Mouse (Mus musculus) embryonic facial prominence, embryonic 13.5 days (tissue): Measurements from ENCODE around the gene Rabac1. TPM values are rescaled to one million over a fixed set of nuclear protein-coding genes. Genes with fewer than 3 reads are reported as not detected.
A peak's percentile ranks its signal among the peaks of the same experiment; 100 is the strongest.

Experiments
- ATAC-seq: fragments of 200-750 bp; cut with Nextera tagmentation; 2 replicates; pipeline ENCODE4 v1.8.0; 2017; ENCODE audit warnings: low read depth; ENCODE audit not compliant: insufficient number of reproducible peaks, insufficient read depth, low FRiP score, low TSS enrichment
- H3K27ac ChIP-seq: fragments of 300-500 bp; sonication (generic); 2 replicates; pipeline ENCODE4 v1.5.1; 2015; ENCODE audit warnings: moderate library complexity, mild to moderate bottlenecking, inconsistent platforms
- H3K27me3 ChIP-seq: fragments of 300-500 bp; sonication (generic); 2 replicates; pipeline ENCODE4 v1.6.1; 2015; ENCODE audit warnings: mild to moderate bottlenecking, inconsistent platforms
- H3K36me3 ChIP-seq: fragments of 300-500 bp; sonication (generic); 2 replicates; pipeline ENCODE4 v1.6.1; 2015; ENCODE audit warnings: mild to moderate bottlenecking, inconsistent platforms
- H3K4me1 ChIP-seq: fragments of 300-500 bp; sonication (generic); 2 replicates; pipeline ENCODE4 v1.6.1; 2015; ENCODE audit warnings: inconsistent platforms
- H3K4me2 ChIP-seq: fragments of 300-500 bp; sonication (generic); 2 replicates; pipeline ENCODE4 v1.6.1; 2015; ENCODE audit warnings: moderate library complexity, mild to moderate bottlenecking, inconsistent platforms
- H3K4me3 ChIP-seq: fragments of 300-500 bp; sonication (generic); 2 replicates; pipeline ENCODE4 v1.5.1; 2015; ENCODE audit warnings: mild to moderate bottlenecking, inconsistent platforms
- H3K9ac ChIP-seq: fragments of 300-500 bp; sonication (generic); 2 replicates; pipeline ENCODE4 v1.6.1; 2015; ENCODE audit warnings: mild to moderate bottlenecking, inconsistent platforms
- H3K9me3 ChIP-seq: fragments of 300-500 bp; sonication (generic); 2 replicates; pipeline ENCODE4 v1.6.1; 2016; ENCODE audit warnings: inconsistent platforms
- WGBS: fragments of 180-500 bp; shearing (Covaris S2); methylation state at CpG from one replicate; pipeline ENCODE4 v1.1.7; 2015; ENCODE audit warnings: mixed read lengths; 5-methylcytosine and 5-hydroxymethylcytosine counted together
- polyA plus RNA-seq: library from polyadenylated mRNA; unstranded; fragments of >200 nt; fragmentation: Nextera tagmentation; extraction: Ambion mirVana; gene quantifications from 2 replicates; pipeline ENCODE4 v1.2.1, GENCODE M21; 2015

The Rabac1 gene
- polyA plus RNA-seq, 1 experiment from 2014 or later, result 141 TPM

- ATAC-seq, result no peak
- no peak overlapping the region for H3K27ac ChIP-seq
- WGBS, result 2% methylated on average over 27 of the region's 30 CpGs
- H3K36me3 ChIP-seq, result no peaks in the 10 kb centered on the region
- H3K4me3 ChIP-seq, result peak overlapping the region; percentile 45
- H3K4me2 ChIP-seq, result peak overlapping the region; percentile 65
- H3K9me3 ChIP-seq, result 0 out of 2 replicates have a peak, but pooled peaks cover 3% of the 10 kb centered on the region
- peaks cover 81% of the 10 kb centered on the region for H3K27me3 ChIP-seq
- H3K4me1 ChIP-seq, result peaks cover 9% of the 10 kb centered on the region; the same call in 1 of the 2 replicates
- peak overlapping the region; percentile 61 for H3K9ac ChIP-seq
Observed at GRCm38 (mm10) chr7:24954450-24954849, 18.1 kb downstream of the Rabac1 start.

GRCm38 (mm10) chr7:24953966-24954365 lies 18.6 kb downstream of the Rabac1 start:
- H3K27ac ChIP-seq, result no peak overlapping the region
- no peaks in the 10 kb centered on the region for H3K36me3 ChIP-seq
- peaks cover 85% of the 10 kb centered on the region for H3K27me3 ChIP-seq
- peaks cover 9% of the 10 kb centered on the region; the same call in 1 of the 2 replicates for H3K4me1 ChIP-seq
- no peak for ATAC-seq
- WGBS, result under 1% methylated on average over 21 of the region's 24 CpGs
- H3K9ac ChIP-seq, result peak overlapping the region; percentile 61
- 0 out of 2 replicates have a peak, but pooled peaks cover 3% of the 10 kb centered on the region for H3K9me3 ChIP-seq
- H3K4me3 ChIP-seq, result peak overlapping the region; percentile 45
- H3K4me2 ChIP-seq, result peak overlapping the region; percentile 65

DNA sequence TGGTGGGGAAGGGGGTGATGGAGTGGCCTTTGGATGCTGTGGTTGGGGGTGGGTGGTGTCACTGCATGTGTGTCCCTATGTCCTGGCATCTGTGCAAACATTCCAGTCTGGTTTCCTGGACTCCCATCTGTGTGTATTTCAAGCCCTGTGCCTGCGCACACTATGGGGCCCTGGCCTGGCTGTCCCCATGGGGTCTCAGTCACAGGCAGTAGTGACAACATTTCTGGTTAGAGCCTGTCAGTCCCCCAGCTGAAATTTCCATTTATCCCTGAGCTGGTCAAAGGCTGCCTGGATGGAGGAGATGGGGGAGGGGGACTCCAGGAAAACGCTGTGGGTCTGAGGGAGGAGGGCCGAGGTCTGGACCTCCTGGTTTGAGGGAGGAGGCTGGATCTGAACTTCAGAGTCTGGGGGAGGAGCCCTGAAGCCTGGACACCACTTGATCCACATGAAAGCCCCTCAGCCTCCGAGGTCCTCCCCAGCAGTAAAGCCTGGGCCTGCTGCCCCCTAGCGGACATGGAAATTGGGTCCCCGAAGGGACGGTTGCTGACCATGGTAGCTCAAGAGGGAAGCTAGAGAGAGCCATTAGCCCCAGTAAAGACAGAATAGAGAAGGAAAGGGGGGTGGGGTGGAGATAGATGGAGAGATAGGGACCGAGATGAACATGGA lies 22.5 kb downstream of the Rabac1 start:
- H3K4me2 ChIP-seq, result no peak overlapping the region
- ATAC-seq, result no peak
- no peaks in the 10 kb centered on the region for H3K9me3 ChIP-seq
- peaks cover 10% of the 10 kb centered on the region; the same call in 1 of the 2 replicates for H3K4me1 ChIP-seq
- 0% methylated on average over 8 of the region's 8 CpGs for WGBS
- H3K9ac ChIP-seq, result no peak overlapping the region
- no peak overlapping the region for H3K4me3 ChIP-seq
- no peak overlapping the region for H3K27ac ChIP-seq
- H3K36me3 ChIP-seq, result no peaks in the 10 kb centered on the region
- H3K27me3 ChIP-seq, result peaks cover 100% of the 10 kb centered on the region

DNA sequence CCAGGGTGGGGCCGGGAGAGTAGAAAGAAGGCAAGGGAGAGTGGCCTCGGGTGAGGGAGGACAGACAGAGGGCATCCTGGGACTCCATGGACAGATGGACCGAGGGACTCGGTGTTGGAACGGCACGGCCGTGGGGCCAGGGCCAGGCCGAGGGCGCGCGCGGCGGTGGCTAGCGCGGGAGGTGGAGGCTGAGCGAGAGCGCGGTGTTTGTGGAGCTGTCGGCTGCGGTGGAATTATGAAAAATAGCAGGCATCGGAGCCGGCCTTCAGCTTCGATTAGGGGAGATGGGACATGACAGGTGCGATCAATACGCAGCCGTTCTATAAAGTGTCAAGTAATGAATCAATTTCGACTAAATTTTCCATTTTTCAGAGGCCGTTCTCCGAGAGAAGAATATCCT lies 23.8 kb downstream of the Rabac1 start:
- Histone ChIP-seq H3K4me3 (no peak overlapping the region), H3K27ac (no peak overlapping the region), H3K9ac (peak overlapping the region; percentile 36; the same call in 1 of the 2 replicates), H3K4me1 (peaks cover 8% of the 10 kb centered on the region; the same call in 1 of the 2 replicates), H3K4me2 (no peak overlapping the region), H3K9me3 (no peaks in the 10 kb centered on the region), H3K27me3 (peaks cover 100% of the 10 kb centered on the region), H3K36me3 (no peaks in the 10 kb centered on the region)
- WGBS, result 2% methylated on average over 28 of the region's 29 CpGs
- no peak for ATAC-seq

DNA sequence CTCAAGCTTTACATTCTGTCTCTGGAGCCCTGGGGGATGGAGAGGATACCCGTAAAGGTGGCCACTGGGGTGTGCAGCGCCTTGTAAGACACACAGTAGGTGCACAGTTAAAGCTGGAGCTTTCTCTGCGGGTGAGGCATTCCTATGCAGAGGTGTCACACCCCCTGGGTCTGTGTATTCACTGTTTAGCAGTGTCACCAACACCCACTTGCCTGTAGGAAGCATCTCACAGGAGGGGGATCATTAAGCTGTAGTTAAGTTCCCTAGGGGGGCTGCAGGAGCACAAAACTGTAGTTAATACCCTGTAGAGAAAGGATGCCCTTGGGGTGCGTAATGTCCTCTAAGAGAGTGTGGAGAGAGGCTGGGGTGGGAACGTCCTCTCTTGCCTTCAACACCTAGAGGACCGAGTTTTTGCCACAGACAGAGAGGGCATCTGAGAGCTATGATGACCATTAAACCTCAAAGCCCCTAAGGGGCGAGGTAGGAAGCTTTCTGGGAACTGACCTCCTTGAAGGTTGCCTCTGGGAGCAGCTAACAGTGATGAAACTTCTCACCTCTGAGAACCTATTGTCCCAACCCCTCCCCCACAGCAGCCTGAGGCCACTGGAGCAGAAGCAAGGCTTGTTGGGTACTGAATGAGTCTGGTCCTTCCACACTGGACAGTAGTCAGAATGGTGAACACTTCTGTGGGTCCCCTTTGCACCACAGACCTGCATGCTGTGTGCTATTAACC lies 25.1 kb downstream of the Rabac1 start:
- no peak overlapping the region for H3K4me2 ChIP-seq
- ATAC-seq, result no peak
- no peak overlapping the region for H3K9ac ChIP-seq
- H3K27me3 ChIP-seq, result peaks cover 100% of the 10 kb centered on the region
- peaks cover 11% of the 10 kb centered on the region for H3K4me1 ChIP-seq
- no peaks in the 10 kb centered on the region for H3K36me3 ChIP-seq
- H3K4me3 ChIP-seq, result no peak overlapping the region
- WGBS, result 3% methylated on average over 7 of the region's 7 CpGs
- H3K9me3 ChIP-seq, result no peaks in the 10 kb centered on the region
- H3K27ac ChIP-seq, result no peak overlapping the region

GRCm38 (mm10) chr7:24944257-24944950 lies 28.1 kb downstream of the Rabac1 start, which contains the start of gene Gm4881:
TSS of gene Gm4881 (minus strand) at chr7:24944494.
- H3K9ac ChIP-seq, result peak within 1 kb of the TSS; percentile 61

DNA sequence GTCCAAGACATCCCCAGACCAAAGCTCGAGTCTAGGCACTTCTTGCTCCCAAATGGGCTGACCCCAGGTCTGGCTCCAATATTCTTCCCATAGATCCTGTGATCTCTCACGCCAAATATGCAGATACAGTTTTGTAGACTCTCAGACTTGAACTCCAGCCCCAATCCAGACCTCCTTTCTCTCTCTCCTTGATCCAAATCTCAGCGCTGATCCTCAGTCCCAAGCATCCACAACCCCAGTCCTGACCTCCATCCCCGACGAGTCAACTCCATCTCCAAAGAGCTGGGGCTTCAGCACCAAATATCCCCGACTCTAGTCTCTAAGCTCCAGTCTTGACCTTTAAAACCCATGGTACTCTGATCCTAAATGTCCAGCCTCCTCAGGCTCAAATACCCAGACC lies 28.9 kb downstream of the Rabac1 start:
- ATAC-seq, result no peak
- 5% methylated on average over 6 of the region's 6 CpGs for WGBS
- Histone ChIP-seq H3K9me3 (no peaks in the 10 kb centered on the region), H3K27me3 (peaks cover 100% of the 10 kb centered on the region), H3K9ac (no peak overlapping the region), H3K4me3 (peak overlapping the region; percentile 45; the same call in 1 of the 2 replicates), H3K4me1 (peaks cover 9% of the 10 kb centered on the region), H3K4me2 (peak overlapping the region; percentile 76; the same call in 1 of the 2 replicates), H3K27ac (no peak overlapping the region), H3K36me3 (no peaks in the 10 kb centered on the region)

More at GRCm38 (mm10) chr7:24944257-24944950, 28.1 kb downstream of the Rabac1 start, which contains the start of gene Gm4881:
- Histone ChIP-seq H3K36me3 (no peaks in the 10 kb centered on the region), H3K4me2 (peak within 1 kb of the TSS; percentile 76), H3K27me3 (peaks cover 100% of the 10 kb centered on the region), H3K9me3 (no peaks in the 10 kb centered on the region), H3K4me1 (peaks cover 11% of the 10 kb centered on the region), H3K4me3 (peak within 1 kb of the TSS; percentile 45), H3K27ac (no peak within 1 kb of the TSS)
- under 1% methylated on average over 68 of the region's 72 CpGs for WGBS
- no peak for ATAC-seq

GRCm38 (mm10) chr7:24931651-24932050 lies 40.9 kb downstream of the Rabac1 start:
- no peaks in the 10 kb centered on the region for H3K9me3 ChIP-seq
- peaks cover 91% of the 10 kb centered on the region for H3K27me3 ChIP-seq
- no peak overlapping the region for H3K27ac ChIP-seq
- H3K4me1 ChIP-seq, result peaks cover 22% of the 10 kb centered on the region
- WGBS, result 1% methylated on average over 15 of the region's 15 CpGs
- peaks cover 9% of the 10 kb centered on the region for H3K36me3 ChIP-seq
- H3K4me2 ChIP-seq, result no peak overlapping the region
- no peak overlapping the region for H3K4me3 ChIP-seq
- H3K9ac ChIP-seq, result no peak overlapping the region
- ATAC-seq, result no peak

DNA sequence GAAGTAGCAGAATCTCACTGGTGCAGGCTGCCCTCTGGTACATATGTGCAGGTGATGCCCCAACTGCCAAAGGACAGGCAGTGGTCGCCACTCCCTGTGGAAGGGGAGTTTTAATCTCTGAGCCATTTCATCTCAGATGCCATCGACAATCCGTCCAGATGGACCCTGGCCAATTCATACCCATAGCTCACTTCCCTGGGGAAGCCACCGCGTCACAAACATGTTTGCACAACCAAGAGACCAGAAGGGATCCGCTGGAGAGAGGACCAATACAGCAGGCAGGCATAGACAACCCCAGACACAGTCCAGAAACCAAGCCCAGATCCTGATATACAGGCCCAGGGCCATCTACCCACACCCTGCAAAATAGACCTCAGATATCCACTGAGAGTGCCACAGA lies 42.1 kb downstream of the Rabac1 start:
- Histone ChIP-seq H3K36me3 (peaks cover 20% of the 10 kb centered on the region), H3K4me1 (peaks cover 22% of the 10 kb centered on the region), H3K4me3 (no peak overlapping the region), H3K9ac (no peak overlapping the region), H3K4me2 (no peak overlapping the region), H3K27me3 (peaks cover 79% of the 10 kb centered on the region), H3K9me3 (no peaks in the 10 kb centered on the region), H3K27ac (no peak overlapping the region)
- no peak for ATAC-seq
- 49% methylated on average over 6 of the region's 6 CpGs for WGBS
